Comparison of ENCODE assay signal across 23 mouse cellular contexts in the genomic region with DNA sequence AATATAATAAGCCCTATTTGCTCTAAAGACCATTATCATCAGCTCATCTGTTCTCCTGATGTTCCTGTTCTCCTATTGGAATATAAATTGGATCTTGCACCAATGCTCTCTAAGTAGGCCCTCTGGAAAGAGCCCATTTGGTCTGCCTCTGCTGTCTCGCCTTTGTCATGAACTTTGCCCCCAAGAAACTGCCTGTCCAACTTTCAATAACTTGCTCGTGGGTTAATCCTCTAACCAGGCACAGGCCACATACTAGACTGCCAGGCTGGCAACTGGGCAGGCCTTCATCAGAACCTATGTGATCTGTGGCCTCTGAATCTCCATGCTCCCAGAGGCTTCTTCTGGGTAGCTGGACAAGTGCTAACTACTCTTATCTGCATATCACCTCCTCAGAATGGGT.
"Had no signal": no experiment of that assay in that cellular context is flagged by ENCODE, and none has a peak within 500 bp of the region (broad histone marks: within the 10 kb centered on the region; RNA-seq: fewer than 3 reads in every experiment).

No protein-coding gene starts in this region.

- H3K4me2 ChIP-seq: limb, embryonic 12.5 days; limb, embryonic 15.5 days; liver, embryonic 11.5 days; lung, embryonic 14.5 days; midbrain, embryonic 12.5 days; midbrain, embryonic 15.5 days; neural tube, embryonic 12.5 days; neural tube, embryonic 15.5 days had no signal

- H3K9me3 ChIP-seq: limb, embryonic 12.5 days; limb, embryonic 15.5 days; midbrain, embryonic 12.5 days; midbrain, embryonic 15.5 days; neural tube, embryonic 12.5 days; neural tube, embryonic 15.5 days had no signal

- H3K4me1 ChIP-seq: limb, embryonic 12.5 days; limb, embryonic 15.5 days; midbrain, embryonic 12.5 days; midbrain, embryonic 15.5 days; neural tube, embryonic 12.5 days; neural tube, embryonic 15.5 days had no signal

- ATAC-seq: intestine, postnatal 0 days; liver, postnatal 0 days; lung, postnatal 0 days; midbrain, embryonic 15.5 days had no signal

- H3K27me3 ChIP-seq: limb, embryonic 12.5 days; limb, embryonic 15.5 days; midbrain, embryonic 12.5 days; midbrain, embryonic 15.5 days; neural tube, embryonic 12.5 days; neural tube, embryonic 15.5 days had no signal

- DNase-seq: layer of hippocampus, postnatal 36 days; left cerebral cortex, postnatal 4 days; liver, postnatal 0 days; lung, embryonic 14.5 days; right cerebral cortex, adult 18-20 months; right cerebral cortex, postnatal 14 days; right cerebral cortex, postnatal 4 days; thymus, adult 2 months; thymus, postnatal 14 days; thymus, postnatal 4 days had no signal

- H3K4me3 ChIP-seq: left cerebral cortex, adult 2 months; limb, embryonic 12.5 days; limb, embryonic 15.5 days; midbrain, embryonic 12.5 days; midbrain, embryonic 15.5 days; neural tube, embryonic 12.5 days; neural tube, embryonic 15.5 days had no signal

- H3K27ac ChIP-seq: left cerebral cortex, adult 2 months; limb, embryonic 12.5 days; limb, embryonic 15.5 days; liver, embryonic 14.5 days; macrophage; midbrain, embryonic 12.5 days; midbrain, embryonic 15.5 days; neural tube, embryonic 12.5 days; neural tube, embryonic 15.5 days; stomach, postnatal 0 days had no signal

- H3K9ac ChIP-seq: limb, embryonic 12.5 days; limb, embryonic 15.5 days; liver, embryonic 14.5 days; liver, postnatal 0 days; lung, embryonic 14.5 days; midbrain, embryonic 12.5 days; midbrain, embryonic 15.5 days; neural tube, embryonic 12.5 days; neural tube, embryonic 15.5 days had no signal
